Mouse (Mus musculus): ENCODE measurements at regions not wholly inside any gene's neighbourhood (a gene's known extent, or its start where the extent isn't known, plus 50 kb on each side); places are given as distances from the start of the nearest gene placed in this dataset.
A peak's percentile ranks its signal among the peaks of the same experiment; 100 is the strongest.

DNA sequence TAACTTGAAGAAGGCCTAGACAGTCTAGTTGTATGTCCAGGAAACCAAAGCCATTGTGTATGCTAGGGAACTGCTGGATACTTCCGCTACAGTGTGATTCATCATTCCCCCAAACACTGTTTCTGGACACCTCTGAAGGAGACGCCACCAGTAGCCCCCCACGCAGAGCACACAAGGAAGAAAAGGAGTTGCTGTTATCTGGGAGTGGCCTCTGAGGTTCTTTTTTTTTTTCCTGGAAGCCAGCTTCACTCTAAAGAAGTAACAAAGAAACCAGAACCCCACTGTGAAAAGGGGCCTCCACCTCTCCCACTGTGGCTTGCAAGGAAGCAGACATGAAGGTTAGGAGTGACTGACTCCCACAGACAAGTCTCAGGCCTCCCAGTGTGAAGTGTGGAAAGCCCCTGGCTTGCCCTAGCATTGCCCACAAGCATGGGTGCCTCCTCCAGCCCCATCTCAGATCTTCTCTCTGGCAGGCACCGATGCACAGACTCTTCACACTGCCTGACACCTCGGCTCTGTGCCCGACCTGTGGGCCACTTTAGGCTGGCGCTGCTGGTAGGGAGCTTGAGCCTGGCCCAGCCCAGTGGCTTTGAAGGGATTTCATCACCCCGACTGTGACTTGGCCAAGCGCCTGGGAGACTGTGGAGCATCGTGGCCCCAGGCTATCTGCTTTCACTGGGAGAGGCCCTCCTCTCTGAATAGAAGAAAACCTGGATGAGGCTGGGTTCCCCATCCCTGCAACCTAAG is 181.8 kb upstream of the Hes1 start:
- POLR2A ChIA-PET = interaction anchor here (1.6 kb wide), 1 partner anchor 183 kb away, joined by 3 read pairs; no protein-coding TSS in a partner anchor
- CTCF ChIA-PET = no interaction called here
- in situ Hi-C loops (cut with MboI; ENCODE audit: low pct_unique_long_range_greater_than_20kb) = loop anchor here (5.0 kb wide), 1 partner anchor 305 kb away; no protein-coding TSS in a partner anchor
- peak; percentile 94 for DNase-seq (ENCODE audit: low read depth, low spot score)
- H3K27me3 ChIP-seq = no peaks in the 10 kb centered on the region
- TF ChIP-seq CTCF (IDR thresholded peaks at IDR 0.05) = no peak
- peak; percentile 89 for ATAC-seq

DNA sequence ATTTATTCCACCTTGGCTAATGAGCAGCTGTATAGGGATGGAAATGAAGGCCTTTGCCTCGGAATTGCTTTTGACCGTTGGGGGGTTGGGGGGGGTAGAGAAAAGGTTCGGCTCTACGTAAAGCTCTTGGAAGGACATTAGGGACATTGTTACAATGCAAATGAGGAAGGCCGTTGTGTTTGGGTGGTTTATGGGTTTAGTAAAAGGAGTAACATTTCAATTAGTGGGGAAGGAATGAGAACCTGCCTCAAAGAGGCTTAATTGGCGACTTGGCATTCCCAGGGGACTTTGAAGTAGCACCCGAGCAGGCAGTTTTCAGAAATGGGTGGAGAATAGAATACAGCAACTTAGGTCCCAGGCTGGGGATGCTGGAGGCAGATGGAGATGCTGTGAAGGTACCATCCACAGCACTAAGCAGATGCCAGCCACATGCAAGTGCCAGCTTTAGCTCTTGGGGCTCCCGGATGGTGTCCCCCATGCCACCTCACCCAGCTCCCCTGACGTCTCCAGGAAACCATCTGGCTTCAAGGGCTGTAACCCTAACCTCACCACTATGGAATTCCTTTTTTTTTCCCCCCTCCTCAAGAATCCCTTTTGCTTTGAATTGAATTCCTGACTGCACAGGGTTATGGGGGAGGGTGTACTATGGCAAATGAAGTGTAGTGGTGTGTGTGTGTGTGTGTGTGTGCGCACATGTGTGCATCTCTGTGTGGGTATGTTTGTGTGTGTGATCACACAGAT is 180.8 kb upstream of the Hes1 start:
- ATAC-seq (no peak), DNase-seq (ENCODE audit: low read depth, low spot score) (no peak)
- CTCF ChIA-PET = no interaction called here
- POLR2A ChIA-PET = interaction anchor here (0.6 to 1.6 kb wide), 2 partner anchors 17 to 182 kb away, joined by 3 to 4 read pairs; no protein-coding TSS in a partner anchor
- no peaks in the 10 kb centered on the region for H3K27me3 ChIP-seq
- TF ChIP-seq CTCF (IDR thresholded peaks at IDR 0.05) = no peak
- in situ Hi-C loops (cut with MboI; ENCODE audit: low pct_unique_long_range_greater_than_20kb) = loop anchor here (5.0 kb wide), 1 partner anchor 304 kb away; no protein-coding TSS in a partner anchor

DNA sequence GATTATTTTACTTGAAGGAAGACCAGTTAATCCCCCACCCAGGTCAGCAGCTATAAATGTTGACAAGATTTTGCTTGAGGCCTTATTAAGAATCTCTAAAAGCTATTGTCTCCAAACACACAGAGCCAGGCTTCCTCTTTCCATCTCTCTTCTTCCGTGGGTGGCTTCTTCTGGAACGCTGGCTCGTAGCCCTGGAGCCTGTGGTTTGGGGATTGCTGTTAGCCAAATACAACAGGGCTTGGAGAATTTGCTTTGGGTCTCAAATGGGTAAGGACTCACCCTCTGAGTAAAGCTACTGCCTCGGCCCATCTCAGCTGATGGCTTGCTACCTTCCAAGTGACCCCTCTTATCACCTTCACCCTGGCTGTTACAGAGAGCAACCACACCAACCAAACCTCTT is 179.3 kb upstream of the Hes1 start:
- H3K27me3 ChIP-seq = no peaks in the 10 kb centered on the region
- ChIA-PET POLR2A (no interaction called here), CTCF (interaction anchor here (1.6 kb wide), 1 partner anchor 19 kb away, joined by 3 read pairs; no protein-coding TSS in a partner anchor)
- in situ Hi-C loops (cut with MboI; ENCODE audit: low pct_unique_long_range_greater_than_20kb) = loop anchor here (5.0 kb wide), 1 partner anchor 302 kb away; no protein-coding TSS in a partner anchor
- no peak for TF ChIP-seq CTCF (IDR thresholded peaks at IDR 0.05)
- no peak for ATAC-seq
- no peak for DNase-seq (ENCODE audit: low read depth, low spot score)

DNA sequence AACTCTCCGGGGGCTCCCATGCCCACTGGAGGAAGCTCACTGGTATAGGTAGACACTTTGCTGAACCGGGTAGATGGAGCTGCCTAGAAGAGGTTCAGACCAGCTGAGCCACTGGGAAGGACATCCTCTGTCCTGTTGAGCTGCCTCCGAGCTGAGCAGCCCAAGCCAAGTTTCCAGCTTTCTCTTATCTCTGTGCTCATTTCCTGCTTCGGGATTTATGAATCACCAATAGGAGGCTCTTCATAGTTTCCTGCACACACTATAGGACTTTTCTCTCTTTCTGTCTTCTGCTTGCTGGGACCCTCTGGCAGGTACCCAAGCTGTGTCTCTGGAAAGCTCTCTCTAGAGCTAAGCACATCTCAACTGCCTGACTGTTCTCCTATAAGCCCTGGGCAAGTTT is 177.4 kb upstream of the Hes1 start:
- ChIA-PET CTCF (interaction anchor here (1.6 kb wide), 1 partner anchor 14 kb away, joined by 3 read pairs; no protein-coding TSS in a partner anchor), POLR2A (interaction anchor here (0.7 kb wide), 1 partner anchor 130 kb away, joined by 3 read pairs; no protein-coding TSS in a partner anchor)
- ATAC-seq (no peak), DNase-seq (ENCODE audit: low read depth, low spot score) (no peak)
- no peak for TF ChIP-seq CTCF (IDR thresholded peaks at IDR 0.05)
- in situ Hi-C loops (cut with MboI; ENCODE audit: low pct_unique_long_range_greater_than_20kb) = no loop called here
- no peaks in the 10 kb centered on the region for H3K27me3 ChIP-seq

DNA sequence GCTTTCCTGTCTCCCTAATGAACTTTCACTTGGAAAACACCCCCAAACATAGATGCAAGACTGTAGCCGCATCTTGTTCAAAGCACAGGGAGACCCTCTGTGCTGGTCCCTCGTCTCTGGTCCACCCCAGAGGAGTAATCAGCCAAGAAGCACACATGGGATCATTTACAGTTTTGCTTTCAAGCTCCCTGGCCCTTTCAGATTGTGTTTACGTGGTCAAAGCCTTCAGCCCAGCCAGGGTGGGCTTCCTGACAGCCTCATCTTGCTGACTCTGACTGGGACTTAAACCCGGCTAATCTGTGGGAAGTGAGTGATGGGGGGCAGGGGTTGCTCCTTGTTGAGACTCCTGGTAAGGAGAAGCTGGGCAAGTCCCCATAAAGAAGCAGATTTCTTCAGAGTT is 174.8 kb upstream of the Hes1 start:
- no peaks in the 10 kb centered on the region for H3K27me3 ChIP-seq
- ChIA-PET CTCF (no interaction called here), POLR2A (no interaction called here)
- DNase-seq (ENCODE audit: low read depth, low spot score) (no peak), ATAC-seq (no peak)
- TF ChIP-seq CTCF (IDR thresholded peaks at IDR 0.05) = no peak
- in situ Hi-C loops (cut with MboI; ENCODE audit: low pct_unique_long_range_greater_than_20kb) = no loop called here

DNA sequence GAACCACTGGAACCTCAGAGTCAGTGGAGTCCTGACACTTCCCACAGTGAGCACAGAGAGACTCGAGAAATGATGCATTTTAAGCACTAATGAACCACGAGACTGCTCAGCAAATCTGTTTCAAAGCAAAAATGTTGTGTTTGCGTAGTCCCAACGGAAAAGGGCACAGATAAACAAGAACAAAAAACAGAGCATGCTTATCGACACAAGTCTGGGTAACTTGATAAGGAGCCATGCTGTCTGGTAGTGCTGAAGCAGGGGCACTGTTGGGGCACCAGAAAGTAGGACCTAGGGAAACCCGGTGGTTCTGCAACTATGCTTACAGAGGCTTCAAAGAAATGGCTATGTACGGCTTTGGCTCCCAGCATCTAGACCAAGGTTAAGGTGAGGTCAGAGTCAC is 172.7 kb upstream of the Hes1 start:
- TF ChIP-seq CTCF (IDR thresholded peaks at IDR 0.05) = no peak
- CTCF ChIA-PET = no interaction called here
- POLR2A ChIA-PET = no interaction called here
- ATAC-seq (no peak), DNase-seq (ENCODE audit: low read depth, low spot score) (no peak)
- H3K27me3 ChIP-seq = no peaks in the 10 kb centered on the region
- in situ Hi-C loops (cut with MboI; ENCODE audit: low pct_unique_long_range_greater_than_20kb) = no loop called here

DNA sequence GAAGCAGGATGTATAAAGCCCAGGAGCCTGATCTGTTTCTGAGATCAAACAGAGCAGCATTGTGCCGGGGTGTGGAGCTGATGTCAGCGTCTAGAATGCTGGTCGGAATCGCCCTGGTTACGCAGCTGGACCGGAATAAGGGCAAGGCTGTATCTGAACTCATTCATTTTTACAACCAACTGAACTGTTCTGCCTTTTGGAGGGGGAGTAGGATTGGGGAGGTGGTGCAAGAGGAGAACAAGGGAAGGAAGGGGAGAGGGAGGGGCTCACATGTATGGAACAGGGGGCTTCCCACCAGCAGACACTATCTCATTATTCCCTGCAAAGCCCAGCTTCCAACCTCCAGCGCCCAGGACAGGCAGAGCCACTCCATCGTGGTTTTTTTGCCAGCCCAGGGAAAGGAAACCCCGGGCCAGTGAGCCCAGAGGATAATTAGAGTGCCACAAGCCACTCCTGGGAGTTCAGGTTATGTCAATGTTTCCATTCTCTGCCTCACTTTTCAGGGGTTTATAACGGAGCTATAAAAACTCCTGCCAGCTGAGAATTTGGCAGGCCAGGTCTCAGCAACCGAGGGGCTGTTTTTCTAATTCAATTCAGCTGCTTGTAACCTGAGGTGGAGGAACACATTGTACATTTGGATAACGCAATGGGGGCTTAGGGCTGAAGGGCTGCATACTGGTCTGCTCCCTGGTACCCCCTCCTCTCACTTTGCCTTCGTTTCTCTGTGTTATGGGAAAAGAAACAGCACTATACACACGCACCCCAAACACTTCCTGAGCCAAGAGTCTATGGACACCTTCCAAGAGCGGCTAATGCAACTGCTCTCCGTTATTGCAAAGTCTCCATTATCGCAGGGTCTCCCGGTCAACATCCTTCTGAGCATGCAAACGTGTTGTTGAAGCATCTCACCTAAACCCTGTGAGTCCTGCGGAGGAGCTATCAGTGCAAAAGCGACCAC is 170.0 kb upstream of the Hes1 start:
- in situ Hi-C loops (cut with MboI; ENCODE audit: low pct_unique_long_range_greater_than_20kb) = no loop called here
- CTCF ChIA-PET = interaction anchor here (1.5 kb wide), 1 partner anchor 170 kb away, joined by 3 read pairs; the partner anchor contains the start of gene Hes1
- ATAC-seq (no peak), DNase-seq (ENCODE audit: low read depth, low spot score) (no peak)
- TF ChIP-seq CTCF (IDR thresholded peaks at IDR 0.05) = no peak
- no peaks in the 10 kb centered on the region for H3K27me3 ChIP-seq
- POLR2A ChIA-PET = no interaction called here

DNA sequence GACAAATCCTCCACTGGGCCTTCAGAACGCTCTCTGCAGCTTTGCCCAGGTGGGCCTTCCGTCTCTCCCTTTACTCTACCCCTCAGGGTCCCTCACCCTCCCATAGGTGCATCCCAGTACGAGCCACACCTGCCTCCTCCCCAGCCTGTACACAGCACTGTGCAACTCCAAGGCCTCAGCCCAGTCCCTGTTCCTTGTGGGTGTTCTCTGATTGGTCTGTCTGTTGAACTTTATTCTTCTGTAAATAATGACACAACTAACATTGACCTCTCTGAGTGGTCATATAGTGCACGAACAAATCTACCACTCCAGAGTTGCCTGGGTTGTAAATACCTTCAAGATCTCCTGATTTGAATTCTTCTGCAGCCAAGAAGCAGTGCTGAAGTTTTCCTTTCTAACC is 167.8 kb upstream of the Hes1 start:
- no peak for TF ChIP-seq CTCF (IDR thresholded peaks at IDR 0.05)
- no peaks in the 10 kb centered on the region for H3K27me3 ChIP-seq
- CTCF ChIA-PET = interaction anchor here (1.7 kb wide), 1 partner anchor 31 kb away, joined by 3 read pairs; no protein-coding TSS in a partner anchor
- in situ Hi-C loops (cut with MboI; ENCODE audit: low pct_unique_long_range_greater_than_20kb) = no loop called here
- no peak for ATAC-seq
- POLR2A ChIA-PET = no interaction called here
- DNase-seq (ENCODE audit: low read depth, low spot score) = no peak

DNA sequence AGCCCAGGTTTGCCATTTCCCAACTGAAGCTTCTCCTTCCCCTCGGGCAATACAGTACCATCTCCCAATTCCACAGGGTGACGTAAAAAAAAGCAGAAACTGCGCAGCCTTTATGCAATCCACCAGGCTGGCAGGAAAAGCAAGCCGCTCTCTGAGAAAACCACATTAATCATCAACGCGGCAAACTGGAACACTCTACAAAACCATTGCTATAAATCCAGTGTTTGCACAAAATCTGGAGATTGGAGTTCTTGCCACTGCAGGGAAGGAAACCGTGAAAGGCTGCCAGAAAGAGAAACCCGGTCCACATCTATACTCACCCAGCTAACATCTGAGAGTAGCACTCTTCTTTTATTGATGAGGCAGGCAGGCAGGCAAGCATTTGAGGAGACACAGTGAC is 160.7 kb upstream of the Hes1 start:
- no peaks in the 10 kb centered on the region for H3K27me3 ChIP-seq
- peak; percentile 67 for ATAC-seq
- TF ChIP-seq CTCF (IDR thresholded peaks at IDR 0.05) = no peak
- ChIA-PET POLR2A (interaction anchor here (0.9 to 1.4 kb wide), 2 partner anchors 162 to 163 kb away, joined by 3 read pairs; no protein-coding TSS in a partner anchor), CTCF (interaction anchor here (1.2 kb wide), 1 partner anchor 19 kb away, joined by 3 read pairs; no protein-coding TSS in a partner anchor)
- DNase-seq (ENCODE audit: low read depth, low spot score) = peak; percentile 80
- in situ Hi-C loops (cut with MboI; ENCODE audit: low pct_unique_long_range_greater_than_20kb) = no loop called here
